Mouse (Mus musculus): ENCODE data around the gene Tubb5. TPM values are rescaled to one million over a fixed set of nuclear protein-coding genes. Genes with fewer than 3 reads are reported as not detected.

The Tubb5 gene
- polyA plus RNA-seq, 1 experiment from 2014 or later: 1,221 TPM

- Histone ChIP-seq H3K4me2 (no peak overlapping the region), H3K27me3 (no peaks in the 10 kb centered on the region), H3K9me3 (no peaks in the 10 kb centered on the region), H3K36me3 (no peaks in the 10 kb centered on the region), H3K27ac (no peak overlapping the region), H3K4me3 (no peak overlapping the region), H3K4me1 (no peaks in the 10 kb centered on the region), H3K9ac (no peak overlapping the region)
- no peak for ATAC-seq (ENCODE audit: insufficient number of reproducible peaks, insufficient read depth, low FRiP score, low TSS enrichment, low read depth)
These were observed 50.6 kb downstream of the Tubb5 start for GRCm38 (mm10) chr17:35787493-35787892.

DNA sequence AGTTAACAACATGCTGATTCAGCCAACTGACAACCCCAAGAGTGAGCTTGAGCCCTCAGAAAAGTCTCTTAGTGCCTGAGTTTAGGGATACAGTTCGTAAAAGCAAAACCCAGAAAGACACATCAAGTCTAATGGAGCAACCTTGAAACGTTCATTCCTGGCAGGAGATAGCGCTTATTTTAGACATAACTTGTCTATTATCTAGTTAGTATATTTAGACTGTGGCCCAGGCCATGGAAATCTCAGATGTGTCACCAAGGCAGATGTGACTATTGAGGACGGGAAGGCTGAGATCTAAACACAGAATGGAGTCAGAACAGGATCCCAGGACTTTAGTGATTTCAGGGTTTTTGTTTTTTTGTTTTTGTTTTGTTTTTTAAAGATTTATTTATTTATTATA is 53.0 kb downstream of the Tubb5 start:
- no peak overlapping the region for H3K9ac ChIP-seq
- no peaks in the 10 kb centered on the region for H3K36me3 ChIP-seq
- ATAC-seq (ENCODE audit: insufficient number of reproducible peaks, insufficient read depth, low FRiP score, low TSS enrichment, low read depth): no peak
- no peaks in the 10 kb centered on the region for H3K4me1 ChIP-seq
- WGBS: 80% methylated on average over 4 of the region's 4 CpGs
- H3K27me3 ChIP-seq: no peaks in the 10 kb centered on the region
- H3K4me3 ChIP-seq: no peak overlapping the region
- no peaks in the 10 kb centered on the region for H3K9me3 ChIP-seq
- H3K4me2 ChIP-seq: no peak overlapping the region
- H3K27ac ChIP-seq: no peak overlapping the region

DNA sequence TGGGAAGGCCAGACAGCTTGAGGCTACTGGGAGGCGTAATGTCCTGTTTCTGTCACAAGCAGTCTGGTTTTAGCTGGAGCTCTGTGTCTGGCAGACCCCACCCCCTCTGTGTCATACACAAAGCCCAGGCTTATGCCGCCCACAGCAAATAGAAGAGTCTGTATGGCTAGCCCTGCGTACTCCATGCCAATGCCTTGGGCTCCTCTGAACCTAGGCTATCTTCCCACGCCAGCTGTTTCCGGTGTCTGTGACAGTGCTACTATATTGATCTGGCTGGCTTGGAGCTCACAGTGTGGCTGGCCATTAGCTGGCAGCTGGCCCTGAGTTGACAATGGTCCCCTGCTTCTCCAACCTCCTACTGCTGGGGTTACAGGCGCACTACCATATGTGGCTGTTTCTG is 54.2 kb downstream of the Tubb5 start:
- Histone ChIP-seq H3K9me3 (no peaks in the 10 kb centered on the region), H3K4me1 (peaks cover 5% of the 10 kb centered on the region; the same call in 1 of the 2 replicates), H3K36me3 (no peaks in the 10 kb centered on the region), H3K27ac (no peak overlapping the region), H3K9ac (no peak overlapping the region), H3K4me2 (no peak overlapping the region), H3K4me3 (no peak overlapping the region), H3K27me3 (no peaks in the 10 kb centered on the region)
- no peak for ATAC-seq (ENCODE audit: insufficient number of reproducible peaks, insufficient read depth, low FRiP score, low TSS enrichment, low read depth)
- WGBS: 74% methylated on average over 6 of the region's 6 CpGs

Small RNAs within 50 kb of the gene (microRNA-seq; reads per million reads assigned to microRNA genes)
- not detected for gene Gm28033

Other genes with a start within 250 kb of the Tubb5 start
- 0.52 and 0.79 TPM in 2 replicates for gene Sfta2, start 236.8 kb downstream of the Tubb5 start, polyA plus RNA-seq (2015; fragmentation: Nextera tagmentation; extraction: Ambion mirVana)
- not detected in 2 replicates for gene Gm9573, start 211.7 kb downstream of the Tubb5 start, polyA plus RNA-seq (2015; fragmentation: Nextera tagmentation; extraction: Ambion mirVana)
- 0.13 TPM in 1 of 2 replicates, not detected in the other for gene Mucl3, start 194.6 kb downstream of the Tubb5 start, polyA plus RNA-seq (2015; fragmentation: Nextera tagmentation; extraction: Ambion mirVana)
- gene Vars2, start 170.7 kb downstream of the Tubb5 start, polyA plus RNA-seq (2015; fragmentation: Nextera tagmentation; extraction: Ambion mirVana): 15.9 and 17.4 TPM in 2 replicates
- 39.2 and 48.6 TPM in 2 replicates for gene Gtf2h4, start 164.6 kb downstream of the Tubb5 start, polyA plus RNA-seq (2015; fragmentation: Nextera tagmentation; extraction: Ambion mirVana)
- gene Ddr1, start 133.7 kb downstream of the Tubb5 start, polyA plus RNA-seq (2015; fragmentation: Nextera tagmentation; extraction: Ambion mirVana): 65.8 and 69.4 TPM in 2 replicates
- gene Ier3, start 16.6 kb downstream of the Tubb5 start, polyA plus RNA-seq (2015; fragmentation: Nextera tagmentation; extraction: Ambion mirVana): 20.1 and 27.7 TPM in 2 replicates
- 61.0 and 67.2 TPM in 2 replicates for gene Flot1, start 15.1 kb downstream of the Tubb5 start, polyA plus RNA-seq (2015; fragmentation: Nextera tagmentation; extraction: Ambion mirVana)
- 15.7 and 21.0 TPM in 2 replicates for gene Mdc1, start 3.2 kb upstream of the Tubb5 start, polyA plus RNA-seq (2015; fragmentation: Nextera tagmentation; extraction: Ambion mirVana)
- gene Nrm, start 23.0 kb upstream of the Tubb5 start, polyA plus RNA-seq (2015; fragmentation: Nextera tagmentation; extraction: Ambion mirVana): 49.0 and 53.5 TPM in 2 replicates
- gene Ppp1r18, start 27.3 kb upstream of the Tubb5 start, polyA plus RNA-seq (2015; fragmentation: Nextera tagmentation; extraction: Ambion mirVana): 23.7 and 25.4 TPM in 2 replicates
- 40.9 and 53.5 TPM in 2 replicates for gene Dhx16, start 41.5 kb upstream of the Tubb5 start, polyA plus RNA-seq (2015; fragmentation: Nextera tagmentation; extraction: Ambion mirVana)
- gene 2310061I04Rik, start 59.1 kb upstream of the Tubb5 start, polyA plus RNA-seq (2015; fragmentation: Nextera tagmentation; extraction: Ambion mirVana): 24.7 and 30.1 TPM in 2 replicates
- 136 and 151 TPM in 2 replicates for gene Atat1, start 71.8 kb upstream of the Tubb5 start, polyA plus RNA-seq (2015; fragmentation: Nextera tagmentation; extraction: Ambion mirVana)
- 60.2 and 69.9 TPM in 2 replicates for gene Mrps18b, start 78.1 kb upstream of the Tubb5 start, polyA plus RNA-seq (2015; fragmentation: Nextera tagmentation; extraction: Ambion mirVana)
- 40.1 and 44.3 TPM in 2 replicates for gene Ppp1r10, start 78.1 kb upstream of the Tubb5 start, polyA plus RNA-seq (2015; fragmentation: Nextera tagmentation; extraction: Ambion mirVana)
- gene Abcf1, start 131.5 kb upstream of the Tubb5 start, polyA plus RNA-seq (2015; fragmentation: Nextera tagmentation; extraction: Ambion mirVana): 109 and 110 TPM in 2 replicates
- 56.3 and 64.8 TPM in 2 replicates for gene Gnl1, start 141.5 kb upstream of the Tubb5 start, polyA plus RNA-seq (2015; fragmentation: Nextera tagmentation; extraction: Ambion mirVana)
- gene Prr3, start 141.9 kb upstream of the Tubb5 start, polyA plus RNA-seq (2015; fragmentation: Nextera tagmentation; extraction: Ambion mirVana): 44.4 and 56.9 TPM in 2 replicates
- 3.9 and 4.3 TPM in 2 replicates for gene H2-T24, start 182.3 kb upstream of the Tubb5 start, polyA plus RNA-seq (2015; fragmentation: Nextera tagmentation; extraction: Ambion mirVana)
- 18.8 and 21.6 TPM in 2 replicates for gene H2-T23, start 194.5 kb upstream of the Tubb5 start, polyA plus RNA-seq (2015; fragmentation: Nextera tagmentation; extraction: Ambion mirVana)
- gene H2-T22, start 204.4 kb upstream of the Tubb5 start, polyA plus RNA-seq (2015; fragmentation: Nextera tagmentation; extraction: Ambion mirVana): 20.1 and 21.0 TPM in 2 replicates
- not detected in 2 replicates for gene Gm6034, start 204.7 kb upstream of the Tubb5 start, polyA plus RNA-seq (2015; fragmentation: Nextera tagmentation; extraction: Ambion mirVana)
- gene Gm11127, start 220.1 kb upstream of the Tubb5 start, polyA plus RNA-seq (2015; fragmentation: Nextera tagmentation; extraction: Ambion mirVana): not detected in 2 replicates

Data from embryonic facial prominence, embryonic 13.5 days (tissue).